In the genomic region with DNA sequence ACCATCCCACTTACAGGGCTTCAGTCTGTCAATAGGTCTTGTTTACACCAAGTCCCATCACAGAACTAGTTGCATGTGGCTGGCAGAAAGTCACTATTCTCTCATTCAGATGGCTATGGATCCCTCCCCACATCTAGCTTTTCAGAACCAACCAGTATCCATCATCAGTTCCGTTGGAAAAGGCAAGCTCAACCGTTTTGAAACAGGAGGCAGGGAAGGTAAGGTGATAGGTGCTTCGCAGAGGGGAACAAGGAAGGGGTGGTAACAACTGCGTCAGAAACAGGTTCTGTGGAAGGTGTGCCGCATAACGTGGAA, we compare ENCODE assay signal across 8 mouse cellular contexts. TPM values are rescaled to one million over a fixed set of nuclear protein-coding genes. Genes with fewer than 3 reads are reported as not detected.
DNase-seq lines count a peak whose midpoint lies in the region; ATAC-seq and TF ChIP-seq lines count a peak whose summit lies in the region.

No protein-coding gene starts in this region.

- H3K36me3 ChIP-seq in hindbrain, postnatal 0 days (ENCODE audit: insufficient read depth, low read length) = peaks cover 18% of the 10 kb centered on the region
- H3K36me3 ChIP-seq in myocyte (ENCODE audit: control insufficient read depth, insufficient read depth) = peaks cover 26% of the 10 kb centered on the region

- H3K4me2 ChIP-seq in hindbrain, postnatal 0 days (ENCODE audit: low read depth, low read length) = peak overlapping the region; percentile 58
- peak overlapping the region; percentile 99 for H3K4me2 ChIP-seq in myocyte (ENCODE audit: low read depth)

- peak overlapping the region; percentile 91 for H3K27ac ChIP-seq in layer of hippocampus, adult 2 months
- H3K27ac ChIP-seq in cortical plate, adult 2 months (ENCODE audit: insufficient read depth, low read length) = no peak overlapping the region
- peak overlapping the region; percentile 95 for H3K27ac ChIP-seq in hindbrain, postnatal 0 days

- H3K27me3 ChIP-seq in hindbrain, postnatal 0 days (ENCODE audit: insufficient read depth, low read length) = no peaks in the 10 kb centered on the region
- no peaks in the 10 kb centered on the region for H3K27me3 ChIP-seq in myocyte (ENCODE audit: control insufficient read depth, insufficient read depth, insufficient read length)

- no peak for ATAC-seq in hindbrain, postnatal 0 days

- no peak for DNase-seq in layer of hippocampus, adult 2 months (ENCODE audit: low spot score in 2 of 2)
- DNase-seq in layer of hippocampus, postnatal 10 days (ENCODE audit: low spot score in 2 of 2) = no peak
- DNase-seq in hindbrain, postnatal 0 days (ENCODE audit: low spot score) = no peak
- DNase-seq in cerebellum, adult 11 months = no peak
- DNase-seq in left cerebral cortex, adult 9 months (ENCODE audit: low spot score in 2 of 2) = no peak
- no peak for DNase-seq in urinary bladder, postnatal 36 days (ENCODE audit: low spot score in 2 of 2)

- H3K9me3 ChIP-seq in hindbrain, postnatal 0 days (ENCODE audit: low read length) = no peaks in the 10 kb centered on the region

- no peak for TF ChIP-seq CTCF in layer of hippocampus, adult 2 months (conservative IDR thresholded peaks at IDR 0.05)
- TF ChIP-seq CTCF in cortical plate, adult 2 months (IDR thresholded peaks at IDR 0.05; ENCODE audit: extremely low read depth, insufficient read depth, low read length) = no peak
- TF ChIP-seq CTCF in hindbrain, postnatal 0 days (IDR thresholded peaks at IDR 0.05; ENCODE audit: low read depth) = no peak; the same call in 1 of the 2 replicates

- H3K4me1 ChIP-seq in cortical plate, adult 2 months (ENCODE audit: control insufficient read depth, insufficient read depth, low read length) = no peaks in the 10 kb centered on the region
- no peaks in the 10 kb centered on the region for H3K4me1 ChIP-seq in hindbrain, postnatal 0 days (ENCODE audit: insufficient read depth, low read length)

- 4% methylated on average over 6 of the region's 6 CpGs for WGBS in hindbrain, postnatal 0 days

- H3ac ChIP-seq in myocyte (ENCODE audit: control insufficient read depth, insufficient read length) = no peak overlapping the region

- peak overlapping the region; percentile 59 for H3K9ac ChIP-seq in hindbrain, postnatal 0 days (replicated peaks; ENCODE audit: low read length)

- H3K4me3 ChIP-seq in layer of hippocampus, adult 2 months = peak overlapping the region; percentile 74
- H3K4me3 ChIP-seq in cortical plate, adult 2 months (ENCODE audit: insufficient read depth, low read length) = peak overlapping the region; percentile 86; the same call in 1 of the 2 replicates
- H3K4me3 ChIP-seq in hindbrain, postnatal 0 days (ENCODE audit: low read length) = peak overlapping the region; percentile 57
- H3K4me3 ChIP-seq in myocyte = peak overlapping the region; percentile 45

- TF ChIP-seq POLR2A in cortical plate, adult 2 months (IDR thresholded peaks at IDR 0.05; ENCODE audit: extremely low read depth, insufficient read depth, low read length) = no peak
- TF ChIP-seq POLR2A in myocyte (IDR thresholded peaks at IDR 0.05; ENCODE audit: insufficient read length, low read depth) = no peak

- no peaks in the 10 kb centered on the region for H3K79me2 ChIP-seq in myocyte (ENCODE audit: control insufficient read depth, insufficient read depth)

TF ChIP-seq in myocyte, 11 proteins besides CTCF, POLR2A, EP300 and RAD21:
- TF ChIP-seq CEBPB (IDR thresholded peaks at IDR 0.05; ENCODE audit: insufficient read depth, poor library complexity, severe bottlenecking) = no peak
- no peak for TF ChIP-seq E2F4 (IDR thresholded peaks at IDR 0.05; ENCODE audit: insufficient read depth)
- no peak for TF ChIP-seq POLR2AphosphoS2 (IDR thresholded peaks at IDR 0.05; ENCODE audit: insufficient read length, low read depth)
- no peak for TF ChIP-seq REST (IDR thresholded peaks at IDR 0.05; ENCODE audit: insufficient read depth, insufficient read length)
- TF ChIP-seq MAX (IDR thresholded peaks at IDR 0.05; ENCODE audit: low read depth) = no peak
- TF ChIP-seq TCF12 (IDR thresholded peaks at IDR 0.05; ENCODE audit: insufficient read depth, poor library complexity, severe bottlenecking) = no peak
- TF ChIP-seq SRF (IDR thresholded peaks at IDR 0.05; ENCODE audit: control insufficient read depth, insufficient read length, low read depth) = no peak
- TF ChIP-seq MYOD1 (IDR thresholded peaks at IDR 0.05; ENCODE audit: control insufficient read depth in 1 of 3, insufficient read length in 2 of 3, low read depth in 2 of 3) = no peak
- no peak for TF ChIP-seq TCF3 (IDR thresholded peaks at IDR 0.05; ENCODE audit: insufficient read length, low read depth)
- no peak for TF ChIP-seq USF1 (IDR thresholded peaks at IDR 0.05; ENCODE audit: low read depth)
- TF ChIP-seq MYOG (IDR thresholded peaks at IDR 0.05; ENCODE audit: control insufficient read depth in 1 of 3, insufficient read depth in 1 of 3, insufficient read length in 2 of 3, low read depth in 2 of 3) = no peak

RNA-seq across cellular contexts. Expression of gene Fam161a, which starts 0.2 kb away (rescaled TPM):
- 1 to 10 TPM; 4.6 to 5.2 TPM for total RNA-seq in layer of hippocampus, adult 2 months (2021)
- 1 to 10 TPM; 5.7 to 6.1 TPM for total RNA-seq in layer of hippocampus, postnatal 10 days (2021)
- 3.5 and 5.3 TPM in 2 replicates for polyA plus RNA-seq in cortical plate, adult 2 months (2012; rRNA removed)
- 2.9 and 10.7 TPM in 2 replicates for total RNA-seq in hindbrain, postnatal 0 days (2014; rRNA removed)
- polyA plus RNA-seq in hindbrain, postnatal 0 days (2015; fragmentation: Nextera tagmentation; extraction: Ambion mirVana) = 4.9 and 6.8 TPM in 2 replicates
- 0.77 TPM for polyA plus RNA-seq in myocyte (2012; fragmentation: generic; extraction: Trizol)

RNA-seq across cellular contexts. Expression of gene Cct4, which starts 16.8 kb away (rescaled TPM):
- total RNA-seq in layer of hippocampus, adult 2 months (2021) = 100 to 1,000 TPM; 100 TPM
- total RNA-seq in layer of hippocampus, postnatal 10 days (2021) = 100 to 1,000 TPM; 139 to 143 TPM
- 62.2 and 64.7 TPM in 2 replicates for polyA plus RNA-seq in cortical plate, adult 2 months (2012; rRNA removed)
- total RNA-seq in hindbrain, postnatal 0 days (2014; rRNA removed) = 128 and 143 TPM in 2 replicates
- 219 and 220 TPM in 2 replicates for polyA plus RNA-seq in hindbrain, postnatal 0 days (2015; fragmentation: Nextera tagmentation; extraction: Ambion mirVana)
- polyA plus RNA-seq in myocyte (2012; fragmentation: generic; extraction: Trizol) = 187 TPM

RNA-seq across cellular contexts. Expression of gene Commd1, which starts 24.9 kb away (rescaled TPM):
- total RNA-seq in layer of hippocampus, adult 2 months (2021) = 10 to 100 TPM; 51.2 to 60.4 TPM
- 10 to 100 TPM; 58.9 to 72.5 TPM for total RNA-seq in layer of hippocampus, postnatal 10 days (2021)
- polyA plus RNA-seq in cortical plate, adult 2 months (2012; rRNA removed) = 39.4 TPM in 2 replicates
- 11.6 and 15.5 TPM in 2 replicates for total RNA-seq in hindbrain, postnatal 0 days (2014; rRNA removed)
- 242 and 247 TPM in 2 replicates for polyA plus RNA-seq in hindbrain, postnatal 0 days (2015; fragmentation: Nextera tagmentation; extraction: Ambion mirVana)
- 174 TPM for polyA plus RNA-seq in myocyte (2012; fragmentation: generic; extraction: Trizol)

RNA-seq across cellular contexts. Expression of gene Gm28048, which starts 25.2 kb away (rescaled TPM):
- 10 to 100 TPM in 1 of 2 experiments, 1 to 10 TPM in 1; 9.3 to 11.1 TPM for total RNA-seq in layer of hippocampus, adult 2 months (2021)
- total RNA-seq in layer of hippocampus, postnatal 10 days (2021) = 1 to 10 TPM; 5.5 to 8.3 TPM
- polyA plus RNA-seq in cortical plate, adult 2 months (2012; rRNA removed) = 4.5 and 7.3 TPM in 2 replicates
- not detected in 2 replicates for total RNA-seq in hindbrain, postnatal 0 days (2014; rRNA removed)
- 3.2 and 3.4 TPM in 2 replicates for polyA plus RNA-seq in hindbrain, postnatal 0 days (2015; fragmentation: Nextera tagmentation; extraction: Ambion mirVana)
- 1.9 TPM for polyA plus RNA-seq in myocyte (2012; fragmentation: generic; extraction: Trizol)

RNA-seq across cellular contexts. Expression of gene Zrsr1, which starts 35.3 kb away (rescaled TPM):
- total RNA-seq in layer of hippocampus, adult 2 months (2021) = 10 to 100 TPM; 67.3 to 67.9 TPM
- total RNA-seq in layer of hippocampus, postnatal 10 days (2021) = 10 to 100 TPM; 49.6 to 50.9 TPM
- polyA plus RNA-seq in cortical plate, adult 2 months (2012; rRNA removed) = 54.6 and 58.5 TPM in 2 replicates
- total RNA-seq in hindbrain, postnatal 0 days (2014; rRNA removed) = 16.7 and 20.6 TPM in 2 replicates
- 8.4 and 9.1 TPM in 2 replicates for polyA plus RNA-seq in hindbrain, postnatal 0 days (2015; fragmentation: Nextera tagmentation; extraction: Ambion mirVana)
- 5.6 TPM for polyA plus RNA-seq in myocyte (2012; fragmentation: generic; extraction: Trizol)
